In genomic region chr12:72943574-72944110, GRCm38 (mm10) we compare ENCODE assay signal across 37 mouse cellular contexts. TPM values are rescaled to one million over a fixed set of nuclear protein-coding genes. Genes with fewer than 3 reads are reported as not detected.
DNase-seq lines count a peak whose midpoint lies in the region; ATAC-seq and TF ChIP-seq lines count a peak whose summit lies in the region.
"Had no signal": no experiment of that assay in that cellular context is flagged by ENCODE, and none has a peak within 500 bp of the region (broad histone marks: within the 10 kb centered on the region; RNA-seq: fewer than 3 reads in every experiment).

No protein-coding gene starts in this region.

- peak; percentile 45 for DNase-seq in forebrain, postnatal 0 days
- peak; percentile 28 for DNase-seq in limb, embryonic 11.5 days (ENCODE audit: low spot score)
- DNase-seq in limb, embryonic 10.5 days (ENCODE audit: low spot score) = no peak
- DNase-seq in neural tube, embryonic 10.5 days (ENCODE audit: extremely low spot score, low spot score) = peak; percentile 36
- DNase-seq in adrenal gland, adult (ENCODE audit: inconsistent age in 2 of 2, low spot score in 1 of 2) = no peak
- DNase-seq: adrenal gland, postnatal 25 days; cerebellum, adult 18-20 months; gastrocnemius, postnatal 10 days; kidney, adult 8-10 months; kidney, postnatal 4 days; liver, embryonic 13.5 days; lung, adult 18-20 months; lung, postnatal 14 days; right cerebral cortex, postnatal 25 days had no signal

- WGBS in forebrain, postnatal 0 days = 3% methylated on average over 2 of the region's 2 CpGs
- 11% methylated on average over 2 of the region's 2 CpGs for WGBS in forebrain, embryonic 13.5 days
- 7% methylated on average over 2 of the region's 2 CpGs for WGBS in limb, embryonic 11.5 days
- 13% methylated on average over 2 of the region's 2 CpGs for WGBS in limb, embryonic 10.5 days
- WGBS in neural tube, embryonic 15.5 days = 8% methylated on average over 2 of the region's 2 CpGs

- H3K4me3 ChIP-seq in forebrain, postnatal 0 days (ENCODE audit: low read depth, low read length) = no peak overlapping the region
- no peak overlapping the region for H3K4me3 ChIP-seq in forebrain, embryonic 13.5 days
- H3K4me3 ChIP-seq in limb, embryonic 11.5 days (ENCODE audit: low read depth, low read length) = no peak overlapping the region
- no peak overlapping the region for H3K4me3 ChIP-seq in limb, embryonic 10.5 days
- no peak overlapping the region for H3K4me3 ChIP-seq in neural tube, embryonic 15.5 days (replicated peaks)
- H3K4me3 ChIP-seq: erythroblast, embryonic 14.5 days; limb, embryonic 15.5 days; liver, embryonic 13.5 days; midbrain, embryonic 12.5 days; myocyte; neural tube, embryonic 13.5 days; stomach, embryonic 15.5 days had no signal

- no peak overlapping the region for H3K27ac ChIP-seq in forebrain, postnatal 0 days (ENCODE audit: low read depth, low read length)
- no peak overlapping the region for H3K27ac ChIP-seq in forebrain, embryonic 13.5 days
- H3K27ac ChIP-seq in limb, embryonic 11.5 days (replicated peaks; ENCODE audit: low read depth, low read length) = no peak overlapping the region
- H3K27ac ChIP-seq in limb, embryonic 10.5 days = no peak overlapping the region
- H3K27ac ChIP-seq in neural tube, embryonic 15.5 days (replicated peaks) = no peak overlapping the region
- H3K27ac ChIP-seq: kidney, postnatal 0 days; limb, embryonic 15.5 days; liver, embryonic 13.5 days; midbrain, embryonic 12.5 days; neural tube, embryonic 13.5 days; stomach, embryonic 15.5 days had no signal

- no peaks in the 10 kb centered on the region for H3K9me3 ChIP-seq in forebrain, postnatal 0 days (ENCODE audit: low read length)
- H3K9me3 ChIP-seq in forebrain, embryonic 13.5 days (replicated peaks) = no peaks in the 10 kb centered on the region
- H3K9me3 ChIP-seq in limb, embryonic 11.5 days (ENCODE audit: control insufficient read depth, low read length) = no peaks in the 10 kb centered on the region
- H3K9me3 ChIP-seq in limb, embryonic 10.5 days (replicated peaks) = no peaks in the 10 kb centered on the region
- no peaks in the 10 kb centered on the region for H3K9me3 ChIP-seq in neural tube, embryonic 15.5 days (replicated peaks)
- H3K9me3 ChIP-seq: limb, embryonic 15.5 days; liver, embryonic 13.5 days; midbrain, embryonic 12.5 days; neural tube, embryonic 13.5 days; stomach, embryonic 15.5 days had no signal

- no peaks in the 10 kb centered on the region for H3K4me1 ChIP-seq in forebrain, postnatal 0 days (ENCODE audit: insufficient read depth)
- H3K4me1 ChIP-seq in forebrain, embryonic 13.5 days = peaks cover 19% of the 10 kb centered on the region
- 0 out of 2 replicates have a peak, but pooled peaks cover 3% of the 10 kb centered on the region for H3K4me1 ChIP-seq in limb, embryonic 11.5 days (ENCODE audit: control insufficient read depth, insufficient read depth, low read length)
- peaks cover 28% of the 10 kb centered on the region for H3K4me1 ChIP-seq in limb, embryonic 10.5 days
- peaks cover 20% of the 10 kb centered on the region for H3K4me1 ChIP-seq in neural tube, embryonic 15.5 days

- no peak for ATAC-seq in forebrain, postnatal 0 days
- no peak for ATAC-seq in forebrain, embryonic 13.5 days
- ATAC-seq in limb, embryonic 11.5 days (ENCODE audit: insufficient number of reproducible peaks, low FRiP score, low TSS enrichment, low read depth) = no peak
- ATAC-seq in neural tube, embryonic 15.5 days (ENCODE audit: low FRiP score) = no peak
- ATAC-seq: hindbrain, embryonic 16.5 days; intestine, embryonic 16.5 days had no signal

- no peaks in the 10 kb centered on the region for H3K36me3 ChIP-seq in forebrain, postnatal 0 days (ENCODE audit: insufficient read depth)
- H3K36me3 ChIP-seq in forebrain, embryonic 13.5 days (ENCODE audit: poor library complexity, severe bottlenecking) = no peaks in the 10 kb centered on the region
- no peaks in the 10 kb centered on the region for H3K36me3 ChIP-seq in limb, embryonic 11.5 days (ENCODE audit: control insufficient read depth, insufficient read depth, low read length)
- no peaks in the 10 kb centered on the region for H3K36me3 ChIP-seq in limb, embryonic 10.5 days
- H3K36me3 ChIP-seq in neural tube, embryonic 15.5 days = no peaks in the 10 kb centered on the region
- H3K36me3 ChIP-seq: limb, embryonic 15.5 days; liver, embryonic 13.5 days; midbrain, embryonic 12.5 days; neural tube, embryonic 13.5 days; stomach, embryonic 15.5 days had no signal

- no peak overlapping the region for H3K4me2 ChIP-seq in forebrain, postnatal 0 days (ENCODE audit: low read depth)
- H3K4me2 ChIP-seq in forebrain, embryonic 13.5 days = no peak overlapping the region
- H3K4me2 ChIP-seq in limb, embryonic 11.5 days (ENCODE audit: low read depth, severe bottlenecking) = no peak overlapping the region
- no peak overlapping the region for H3K4me2 ChIP-seq in neural tube, embryonic 15.5 days
- H3K4me2 ChIP-seq: heart, embryonic 11.5 days; limb, embryonic 15.5 days; liver, embryonic 13.5 days; midbrain, embryonic 12.5 days; neural tube, embryonic 13.5 days; stomach, embryonic 15.5 days had no signal

- no peak overlapping the region for H3K9ac ChIP-seq in forebrain, postnatal 0 days
- no peak overlapping the region for H3K9ac ChIP-seq in forebrain, embryonic 13.5 days
- no peak overlapping the region for H3K9ac ChIP-seq in limb, embryonic 11.5 days (ENCODE audit: low read length)
- H3K9ac ChIP-seq in neural tube, embryonic 15.5 days (replicated peaks) = no peak overlapping the region
- H3K9ac ChIP-seq: limb, embryonic 15.5 days; liver, embryonic 13.5 days; midbrain, embryonic 12.5 days; neural tube, embryonic 13.5 days; stomach, embryonic 15.5 days had no signal

- H3K27me3 ChIP-seq in forebrain, postnatal 0 days (ENCODE audit: insufficient read depth, low read length) = peaks cover 94% of the 10 kb centered on the region
- peaks cover 97% of the 10 kb centered on the region for H3K27me3 ChIP-seq in forebrain, embryonic 13.5 days
- peaks cover 77% of the 10 kb centered on the region for H3K27me3 ChIP-seq in limb, embryonic 11.5 days (ENCODE audit: control insufficient read depth, insufficient read depth, low read length)
- H3K27me3 ChIP-seq in limb, embryonic 10.5 days (ENCODE audit: low read depth, poor library complexity, severe bottlenecking) = peaks cover 100% of the 10 kb centered on the region
- peaks cover 91% of the 10 kb centered on the region for H3K27me3 ChIP-seq in neural tube, embryonic 15.5 days (replicated peaks)

- TF ChIP-seq CTCF in forebrain, postnatal 0 days (IDR thresholded peaks at IDR 0.05; ENCODE audit: low read depth) = no peak

RNA-seq across cellular contexts. Expression of gene 4930447C04Rik, which starts 3.1 kb away (rescaled TPM):
- total RNA-seq in forebrain, postnatal 0 days (2014; rRNA removed) = 4.3 and 9.4 TPM in 2 replicates
- polyA plus RNA-seq in forebrain, postnatal 0 days (2015; fragmentation: Nextera tagmentation; extraction: Ambion mirVana) = 2.3 TPM in 2 replicates
- polyA plus RNA-seq in forebrain, embryonic 13.5 days (2015; fragmentation: Nextera tagmentation; extraction: Ambion mirVana) = 1.8 and 2.1 TPM in 2 replicates
- polyA plus RNA-seq in limb, embryonic 11.5 days (2014; fragmentation: Nextera tagmentation; extraction: Ambion mirVana) = 2.6 and 4.1 TPM in 2 replicates
- 2.2 and 4.0 TPM in 2 replicates for polyA plus RNA-seq in limb, embryonic 10.5 days (2016; fragmentation: Nextera tagmentation; extraction: Ambion mirVana)
- 7.4 and 9.7 TPM in 2 replicates for polyA plus RNA-seq in neural tube, embryonic 15.5 days (2015; fragmentation: Nextera tagmentation; extraction: Ambion mirVana)
- total RNA-seq: MEL had no signal
- polyA plus RNA-seq: erythroblast, embryonic 14.5 days; myocyte had no signal

RNA-seq across cellular contexts. Expression of gene Six6, which starts 4.0 kb away (rescaled TPM):
- 1.2 and 4.0 TPM in 2 replicates for total RNA-seq in forebrain, postnatal 0 days (2014; rRNA removed)
- polyA plus RNA-seq in forebrain, postnatal 0 days (2015; fragmentation: Nextera tagmentation; extraction: Ambion mirVana) = 0.06 and 0.77 TPM in 2 replicates
- polyA plus RNA-seq in forebrain, embryonic 13.5 days (2015; fragmentation: Nextera tagmentation; extraction: Ambion mirVana) = 1.3 and 2.9 TPM in 2 replicates
- polyA plus RNA-seq in limb, embryonic 11.5 days (2014; fragmentation: Nextera tagmentation; extraction: Ambion mirVana) = not detected in 2 replicates
- polyA plus RNA-seq in limb, embryonic 10.5 days (2016; fragmentation: Nextera tagmentation; extraction: Ambion mirVana) = not detected in 2 replicates
- not detected in 2 replicates for polyA plus RNA-seq in neural tube, embryonic 15.5 days (2015; fragmentation: Nextera tagmentation; extraction: Ambion mirVana)
- total RNA-seq: adrenal gland, adult 18-20 months; adrenal gland, postnatal 25 days; common myeloid progenitor, adult 5-6 weeks; gastrocnemius, postnatal 10 days; granulocyte monocyte progenitor cell, adult 5-6 weeks; hematopoietic stem cell, adult 5-6 weeks; layer of hippocampus, adult 8-10 months; layer of hippocampus, postnatal 25 days; left cerebral cortex, adult 8-10 months; left cerebral cortex, postnatal 36 days; megakaryocyte progenitor cell, adult 5-6 weeks; MEL had no signal
- polyA plus RNA-seq: erythroblast, embryonic 14.5 days; heart, embryonic 11.5 days; heart, embryonic 16.5 days; hindbrain, embryonic 16.5 days; intestine, embryonic 16.5 days; kidney, postnatal 0 days; limb, embryonic 15.5 days; liver, embryonic 13.5 days; midbrain, embryonic 12.5 days; myocyte; neural tube, embryonic 13.5 days; stomach, embryonic 15.5 days had no signal

Comparison
In these comparisons a context has a peak if more than half of its experiments do, and no peak if none do; other contexts are left out.
1. DNase-seq: peak in forebrain, postnatal 0 days (single experiment), limb, embryonic 11.5 days (single experiment) and neural tube, embryonic 10.5 days (single experiment); none in limb, embryonic 10.5 days (single experiment) and adrenal gland, adult (0 of 2).